Mouse (Mus musculus) cerebellum, adult (tissue): Measurements from ENCODE around the gene Hoxc11.

Source experiments
- ATAC-seq: cut with Nextera tagmentation; 2 replicates; pipeline ENCODE4 v1.9.2; 2017; ENCODE audit warnings: mild to moderate bottlenecking, moderate library complexity, mixed read lengths; ENCODE audit not compliant: insufficient number of reproducible peaks, low FRiP score, low TSS enrichment

Hoxc11 gene

GRCm38 (mm10) chr15:102954192-102955006 is at the start of gene Hoxc11:
TSS of gene Hoxc11 (plus strand) at chr15:102954427.
- ATAC-seq: no peak

GRCm38 (mm10) chr15:102904946-102905345 is 49.3 kb upstream of the Hoxc11 start:
- no peak for ATAC-seq

- no peak for ATAC-seq
These were observed 44.7 kb upstream of the Hoxc11 start for GRCm38 (mm10) chr15:102909536-102909935.

GRCm38 (mm10) chr15:102910038-102910437 is 44.2 kb upstream of the Hoxc11 start:
- no peak for ATAC-seq

GRCm38 (mm10) chr15:102910496-102911095 is 43.6 kb upstream of the Hoxc11 start:
- no peak for ATAC-seq

GRCm38 (mm10) chr15:102913038-102913585 is 41.1 kb upstream of the Hoxc11 start:
- ATAC-seq: no peak

GRCm38 (mm10) chr15:102917972-102918572 is 36.2 kb upstream of the Hoxc11 start:
- ATAC-seq: no peak

- no peak for ATAC-seq
These were observed 35.5 kb upstream of the Hoxc11 start for GRCm38 (mm10) chr15:102918611-102919265.

- no peak for ATAC-seq
These were observed 34.7 kb upstream of the Hoxc11 start for GRCm38 (mm10) chr15:102919336-102920180.

GRCm38 (mm10) chr15:102920619-102921018 is 33.6 kb upstream of the Hoxc11 start:
- ATAC-seq: no peak

- no peak for ATAC-seq
These were observed 32.9 kb upstream of the Hoxc11 start, which contains the start of gene Hoxc13 for GRCm38 (mm10) chr15:102921053-102922011. TSS of gene Hoxc13 (plus strand) at chr15:102921103.

GRCm38 (mm10) chr15:102922012-102922362 is 32.2 kb upstream of the Hoxc11 start:
- ATAC-seq: no peak

DNA sequence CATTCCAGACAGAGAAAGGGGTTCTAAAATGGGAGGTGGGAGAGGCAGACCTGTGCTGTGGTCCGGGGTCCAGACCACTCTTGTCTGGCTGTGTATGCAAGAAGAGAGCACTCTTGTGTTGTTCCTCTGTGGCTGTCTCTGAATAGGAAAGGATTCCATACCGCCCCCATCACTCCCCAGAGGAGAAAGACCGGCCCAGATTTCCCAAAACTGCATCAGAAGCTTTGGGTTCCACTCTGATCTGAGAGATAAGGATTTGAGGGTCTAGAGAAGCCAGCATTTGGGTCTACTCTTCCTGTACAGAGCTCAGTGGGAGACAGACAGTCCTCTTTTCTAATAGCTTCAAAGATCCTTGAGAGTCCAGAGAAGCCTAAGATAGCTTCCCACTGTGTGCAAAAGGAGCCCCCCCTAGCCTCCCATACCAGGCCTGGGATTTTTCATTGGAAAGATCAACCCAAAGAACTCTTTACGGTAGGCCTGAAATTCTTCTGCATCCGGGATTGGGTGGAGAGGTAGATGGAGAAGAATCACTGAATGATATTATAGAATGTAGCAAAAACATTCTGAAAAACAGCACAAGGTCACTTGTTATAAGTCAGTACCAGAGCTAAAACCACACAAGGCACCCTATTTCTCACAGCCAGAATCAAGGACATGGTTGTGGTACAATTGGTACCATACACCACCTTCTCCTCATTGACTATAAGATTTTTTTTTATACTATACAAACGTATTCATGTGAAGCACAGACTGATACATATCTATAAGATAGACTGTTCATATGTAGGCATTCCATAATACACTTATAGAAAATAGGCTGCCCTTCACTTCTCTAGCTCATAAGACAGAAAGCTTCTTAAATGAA is 31.4 kb upstream of the Hoxc11 start:
- no peak for ATAC-seq

- ATAC-seq: no peak
These were observed 27.1 kb upstream of the Hoxc11 start for GRCm38 (mm10) chr15:102927032-102927645.

GRCm38 (mm10) chr15:102931706-102932358 is 22.4 kb upstream of the Hoxc11 start:
- ATAC-seq: no peak

DNA sequence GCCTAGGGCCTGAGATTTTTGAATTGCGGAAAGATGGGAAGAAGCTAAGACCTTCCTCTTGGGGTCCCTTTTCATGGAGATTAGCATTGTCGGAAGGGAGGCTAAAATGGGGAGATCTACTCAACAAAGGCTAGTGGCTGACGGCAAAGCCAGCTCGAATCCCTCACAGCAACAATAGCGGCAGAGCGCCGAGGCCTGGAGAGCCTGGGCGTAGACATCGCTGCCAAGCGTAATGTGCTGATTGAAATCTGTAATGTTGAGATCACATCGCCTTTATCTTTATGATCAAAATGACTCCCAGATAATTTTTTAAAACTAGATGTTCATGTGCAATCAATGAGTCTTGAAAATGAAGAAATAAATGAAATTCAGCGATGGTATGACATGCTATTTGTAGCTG is 19.8 kb upstream of the Hoxc11 start:
- no peak for ATAC-seq

- no peak for ATAC-seq
These were observed 19.3 kb upstream of the Hoxc11 start for GRCm38 (mm10) chr15:102934897-102935296.
